Mouse (Mus musculus) activated CD4-positive, CD25-positive, alpha-beta regulatory T cell, adult 4 months (primary cell): ENCODE measurements around the gene Plagl2. TPM values are rescaled to one million over a fixed set of nuclear protein-coding genes. Genes with fewer than 3 reads are reported as not detected.
"Not testable (repeated sequence)": the region's sequence is repeated elsewhere in the genome, so short reads cannot be mapped to it uniquely, and the experiment has no call there.

Experiments
- ATAC-seq: one replicate; pipeline ENCODE4 v1.8.0; 2017
- polyA plus RNA-seq, 2 experiments: library from polyadenylated mRNA; unstranded; fragments of 100-300 nt; shearing (Covaris generic); gene quantifications; one replicate each; pipeline ENCODE4 v1.2.1; 2017

Gene Plagl2
- 10 to 100 TPM; 20.9 to 26.3 TPM for polyA plus RNA-seq

DNA sequence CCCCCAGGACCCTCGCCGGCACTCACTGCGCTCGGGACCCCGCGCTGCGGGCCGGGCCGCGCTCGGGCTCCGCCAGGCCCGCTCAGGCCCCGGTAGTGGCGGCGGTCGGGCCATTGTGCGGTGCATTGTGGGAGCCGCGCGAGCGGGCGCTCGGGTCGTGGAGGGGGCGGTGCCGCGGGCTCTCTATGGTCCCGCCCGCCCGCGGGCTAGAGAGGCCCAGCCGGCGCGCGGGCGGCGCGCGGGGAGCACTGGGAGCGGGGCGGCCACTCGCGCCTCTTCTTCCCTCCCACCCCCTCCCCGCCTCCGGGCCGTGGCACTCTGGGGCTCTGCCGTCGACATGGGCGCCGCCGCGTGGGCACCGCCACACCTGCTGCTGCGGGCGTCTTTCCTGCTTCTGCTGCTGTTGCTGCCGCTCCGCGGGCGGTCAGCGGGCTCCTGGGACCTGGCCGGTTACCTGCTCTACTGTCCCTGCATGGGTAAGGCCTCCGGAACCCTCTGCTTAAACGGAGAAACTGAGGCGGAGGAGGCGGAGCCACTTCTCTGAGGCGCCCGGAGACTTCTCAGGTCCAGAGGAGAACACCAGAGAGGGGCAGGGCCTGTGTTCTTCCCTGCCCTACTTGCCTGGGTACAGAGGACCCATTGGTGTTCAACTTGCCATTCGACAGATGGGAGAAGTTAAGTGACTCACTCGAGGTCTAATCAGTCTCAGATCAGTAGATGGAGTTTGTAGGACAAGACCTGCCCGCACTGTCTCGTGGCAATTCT lies at the start of gene Plagl2, which contains the start of gene Pofut1:
Gene Plagl2 (minus strand): TSS at position 177 of the 765 bp plus-strand sequence.
Gene Pofut1 (plus strand): TSS at position 284 of the 765 bp plus-strand sequence.
- ATAC-seq, result peak; percentile 77

GRCm38 (mm10) chr2:153287835-153288234 lies 46.6 kb upstream of the Plagl2 start:
- no peak for ATAC-seq

- ATAC-seq, result no peak
Measured at GRCm38 (mm10) chr2:153286524-153286923, 45.3 kb upstream of the Plagl2 start.

DNA sequence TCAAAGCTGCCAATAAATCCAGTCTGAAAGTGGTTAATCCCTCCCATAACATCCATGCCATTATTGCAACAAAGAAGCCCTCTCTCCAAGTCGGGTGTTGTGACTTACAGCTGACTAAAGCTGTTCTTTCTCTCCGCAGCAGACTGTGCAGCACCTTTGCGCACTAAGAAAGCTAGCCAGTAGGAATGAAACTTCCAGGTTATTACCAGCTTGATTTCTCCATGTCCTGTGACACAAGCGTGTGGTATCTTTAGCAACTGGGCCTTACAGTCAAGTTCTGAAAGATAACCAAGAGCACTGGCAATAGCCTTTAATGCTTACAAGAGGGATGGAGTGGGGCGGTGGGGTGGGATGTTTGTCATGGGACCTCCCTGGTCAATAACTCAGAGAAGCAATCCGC lies 42.7 kb upstream of the Plagl2 start:
- ATAC-seq, result no peak

- peak; percentile 89 for ATAC-seq
Measured at GRCm38 (mm10) chr2:153278357-153278756, 37.1 kb upstream of the Plagl2 start.

GRCm38 (mm10) chr2:153276846-153277245 lies 35.6 kb upstream of the Plagl2 start:
- not testable (repeated sequence) for ATAC-seq

GRCm38 (mm10) chr2:153276440-153276839 lies 35.2 kb upstream of the Plagl2 start:
- peak; percentile 19 for ATAC-seq

DNA sequence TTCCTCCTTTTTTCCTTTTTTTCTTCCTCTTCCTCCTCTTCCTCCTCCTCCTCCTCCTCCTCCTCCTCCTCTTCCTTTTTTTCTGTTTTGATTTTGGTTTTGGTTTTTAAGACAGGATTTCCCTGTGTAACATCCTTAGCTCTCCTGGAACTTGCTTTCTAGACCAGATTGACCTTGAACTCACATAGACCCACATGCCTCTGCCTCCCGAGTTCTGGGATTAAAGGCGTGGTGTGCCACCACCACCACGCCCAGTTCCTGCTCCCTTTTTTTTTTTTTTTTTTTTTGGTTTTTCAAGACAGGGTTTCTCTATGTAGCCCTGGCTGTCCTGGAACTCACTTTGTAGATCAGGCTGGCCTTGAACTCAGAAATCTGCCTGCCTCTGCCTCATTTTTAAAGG lies 34.4 kb upstream of the Plagl2 start:
- not testable (repeated sequence) for ATAC-seq

GRCm38 (mm10) chr2:153274919-153275247 lies 33.7 kb upstream of the Plagl2 start:
- ATAC-seq, result no peak

GRCm38 (mm10) chr2:153274200-153274918 lies 33.1 kb upstream of the Plagl2 start:
- not testable (repeated sequence) for ATAC-seq

DNA sequence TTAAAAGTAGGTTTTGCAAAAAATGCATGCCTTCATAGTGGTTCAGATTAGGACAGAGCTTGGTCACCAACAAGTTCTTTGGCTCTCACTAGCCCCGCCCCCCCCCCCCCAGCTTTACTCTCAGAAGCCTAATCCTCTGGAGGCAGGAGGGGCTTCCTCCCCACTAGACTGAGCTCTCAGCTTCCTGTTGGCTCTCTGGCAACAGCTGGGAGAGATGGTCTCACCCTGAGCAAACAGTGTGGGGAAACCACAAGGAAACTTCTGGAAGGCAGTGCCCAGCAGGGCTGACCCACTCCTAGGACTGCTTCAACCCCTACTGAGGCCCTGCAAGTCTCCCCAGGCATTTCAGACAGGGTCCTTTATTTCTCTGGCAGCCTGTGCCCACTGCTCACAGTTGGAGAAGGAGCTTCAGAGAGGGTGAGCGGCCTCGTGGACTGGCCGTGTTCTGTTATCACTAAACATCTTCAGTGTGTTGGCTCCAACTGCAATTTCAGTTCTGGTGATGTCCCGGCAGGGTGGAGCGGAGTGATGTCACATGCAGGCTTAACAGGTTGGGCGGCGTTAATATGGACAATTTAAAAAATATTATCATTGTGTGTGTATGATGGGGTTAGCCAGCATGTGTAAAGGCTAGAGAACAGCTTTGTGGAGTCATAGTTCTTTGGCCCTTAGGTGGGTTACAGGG lies 29.1 kb upstream of the Plagl2 start:
- not testable (repeated sequence) for ATAC-seq

DNA sequence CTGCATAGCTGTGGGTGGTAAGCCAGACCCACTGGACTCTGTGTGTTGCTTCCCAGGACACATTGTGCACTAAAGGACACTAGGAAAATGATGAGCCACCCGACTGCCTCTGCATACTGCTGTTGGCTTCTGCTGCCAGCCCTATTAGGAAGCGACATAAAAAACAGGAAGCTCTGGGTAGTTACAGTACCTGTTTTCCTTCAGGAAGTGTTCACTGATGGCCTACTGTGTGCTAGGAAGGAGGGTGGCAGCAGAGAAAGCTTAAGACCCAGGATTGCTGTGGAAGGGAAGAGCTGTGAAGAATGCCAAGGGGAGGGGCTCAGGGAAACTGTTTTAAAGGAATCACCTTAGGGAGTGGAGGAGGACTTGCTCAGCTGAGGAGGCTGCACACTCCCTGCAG lies 26.1 kb upstream of the Plagl2 start:
- ATAC-seq, result no peak

DNA sequence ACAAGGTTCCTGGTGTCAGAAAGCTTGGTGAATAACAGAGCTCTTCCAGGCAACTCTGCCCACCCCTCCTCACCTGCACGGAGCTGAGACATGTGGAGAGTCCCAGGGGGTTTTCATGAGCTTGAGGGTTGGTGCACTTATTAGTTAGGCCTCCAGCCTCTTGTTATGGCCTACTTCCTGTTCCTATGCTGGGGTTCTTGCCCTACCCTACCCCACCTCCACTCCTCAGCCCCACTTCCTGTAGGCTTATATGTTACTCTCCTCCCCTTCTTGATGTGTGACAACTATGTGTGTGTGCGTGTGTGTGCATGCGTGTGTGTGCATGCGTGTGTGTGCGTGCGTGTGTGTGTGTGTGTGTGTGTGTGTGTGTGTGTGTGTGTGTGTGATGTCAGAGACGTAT lies 21.8 kb upstream of the Plagl2 start:
- ATAC-seq, result peak; percentile 98

DNA sequence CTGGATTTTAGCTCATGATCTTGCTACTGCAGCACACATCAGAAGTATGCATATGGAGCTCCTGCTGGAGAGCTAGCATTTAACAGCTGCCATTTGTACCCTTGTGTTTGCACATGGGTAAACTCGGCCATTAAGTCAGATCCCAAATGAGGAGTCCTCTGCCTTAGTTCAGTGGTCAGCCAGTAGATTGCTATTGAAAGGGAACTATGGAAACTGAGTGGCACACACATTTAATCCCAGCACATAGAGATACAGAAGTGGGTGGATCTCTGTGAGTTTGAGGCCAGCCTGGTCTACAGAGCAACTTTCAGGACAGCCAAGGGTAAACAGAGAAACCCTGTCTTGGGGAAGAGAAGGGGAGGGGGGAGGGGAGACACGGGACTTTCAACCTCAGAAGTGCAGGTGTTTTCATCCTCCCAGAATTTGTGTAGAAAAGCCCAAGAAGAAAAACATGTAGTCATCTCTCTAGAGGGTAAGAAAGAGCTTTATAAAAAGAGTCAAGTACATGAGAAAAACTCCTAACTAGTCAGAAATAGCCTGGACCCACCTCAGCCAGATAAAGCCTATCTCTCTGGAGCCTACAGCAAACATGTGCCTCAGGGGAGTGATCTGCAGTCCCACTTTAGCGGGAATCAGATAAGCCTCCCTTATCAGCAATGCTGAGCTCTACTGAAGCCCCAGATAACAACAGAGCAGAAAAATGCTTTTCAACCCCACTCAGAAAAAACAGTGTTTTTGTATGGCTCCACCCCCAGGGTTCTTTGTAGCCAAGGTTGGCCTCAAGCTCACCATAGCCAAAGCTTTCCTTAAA lies 18.8 kb upstream of the Plagl2 start:
- no peak for ATAC-seq

GRCm38 (mm10) chr2:153259030-153259863 lies 18.0 kb upstream of the Plagl2 start:
- ATAC-seq, result no peak

DNA sequence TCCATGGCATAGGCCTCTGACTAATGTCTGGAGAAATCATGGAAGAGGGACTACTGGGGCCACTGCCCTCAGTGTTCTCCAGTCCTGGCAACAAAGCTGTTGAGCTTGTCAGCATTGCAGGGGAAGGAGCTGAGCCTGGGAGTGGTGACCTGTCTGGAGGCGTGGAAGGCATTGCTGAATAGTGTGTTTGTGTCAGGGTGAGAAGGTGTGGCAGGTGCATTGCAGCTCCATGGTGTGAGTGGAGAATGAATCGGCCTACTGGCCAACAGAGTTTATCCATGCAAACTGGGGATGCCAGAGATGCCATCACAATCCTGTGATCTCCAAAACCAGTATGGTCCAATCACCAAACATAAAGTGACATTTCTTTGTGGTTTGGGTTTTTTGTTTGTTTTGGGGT lies 15.4 kb upstream of the Plagl2 start:
- ATAC-seq, result no peak

- no peak for ATAC-seq
Measured at GRCm38 (mm10) chr2:153249751-153250150, 8.5 kb upstream of the Plagl2 start.

DNA sequence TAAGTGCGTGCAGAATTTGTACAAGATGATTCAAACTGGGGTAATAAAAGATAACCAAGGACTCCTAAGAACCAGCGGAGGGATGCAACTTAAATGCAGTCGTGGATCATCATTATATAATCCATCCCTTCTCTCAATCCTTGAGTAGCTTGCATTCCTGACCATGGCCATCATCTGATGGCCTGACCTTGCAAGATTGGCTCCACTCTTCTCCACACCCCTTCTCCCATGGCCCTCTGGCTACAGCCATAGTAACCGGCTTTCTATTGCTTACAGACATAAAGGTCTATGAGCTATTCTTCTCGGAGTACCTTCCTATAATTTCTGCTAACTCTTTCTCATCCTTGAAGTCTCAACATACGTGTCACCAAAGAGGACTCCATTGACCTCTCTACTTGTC lies 930 bp upstream of the Plagl2 start:
- no peak for ATAC-seq

DNA sequence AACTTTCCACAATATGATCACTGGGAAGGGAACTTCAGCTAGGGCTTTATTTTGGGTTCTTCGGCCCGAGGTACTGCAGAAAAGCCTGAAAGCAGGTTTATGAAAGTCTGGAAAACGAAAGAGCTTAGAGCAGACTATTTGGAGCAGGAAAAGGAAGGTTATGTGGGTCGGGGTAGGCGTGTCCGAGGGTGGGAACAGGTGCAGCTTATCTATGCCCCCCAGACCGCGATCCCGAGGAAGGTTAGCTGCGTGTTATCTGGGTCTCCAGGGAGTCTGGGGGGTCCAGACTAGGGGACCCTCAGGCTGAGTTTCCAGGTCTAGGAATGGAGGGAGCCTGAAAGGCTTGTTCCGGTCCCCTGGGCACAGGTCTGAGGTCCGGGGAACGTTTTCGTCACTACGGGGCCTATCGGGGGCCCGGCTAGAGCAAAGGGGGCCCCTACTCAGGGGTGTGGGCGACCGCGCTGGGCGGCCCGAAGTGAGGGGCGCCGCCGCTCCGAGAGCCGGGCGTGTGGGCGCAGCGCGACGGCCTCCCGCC lies 458 bp downstream of the Plagl2 start:
- no peak for ATAC-seq

- no peak for ATAC-seq
Measured at GRCm38 (mm10) chr2:153239860-153240480, 1.3 kb downstream of the Plagl2 start.
